Mouse (Mus musculus): ENCODE measurements at regions not wholly inside any gene's neighbourhood (a gene's known extent, or its start where the extent isn't known, plus 50 kb on each side); places are given as distances from the start of the nearest gene placed in this dataset.
A peak's percentile ranks its signal among the peaks of the same experiment; 100 is the strongest.

DNA sequence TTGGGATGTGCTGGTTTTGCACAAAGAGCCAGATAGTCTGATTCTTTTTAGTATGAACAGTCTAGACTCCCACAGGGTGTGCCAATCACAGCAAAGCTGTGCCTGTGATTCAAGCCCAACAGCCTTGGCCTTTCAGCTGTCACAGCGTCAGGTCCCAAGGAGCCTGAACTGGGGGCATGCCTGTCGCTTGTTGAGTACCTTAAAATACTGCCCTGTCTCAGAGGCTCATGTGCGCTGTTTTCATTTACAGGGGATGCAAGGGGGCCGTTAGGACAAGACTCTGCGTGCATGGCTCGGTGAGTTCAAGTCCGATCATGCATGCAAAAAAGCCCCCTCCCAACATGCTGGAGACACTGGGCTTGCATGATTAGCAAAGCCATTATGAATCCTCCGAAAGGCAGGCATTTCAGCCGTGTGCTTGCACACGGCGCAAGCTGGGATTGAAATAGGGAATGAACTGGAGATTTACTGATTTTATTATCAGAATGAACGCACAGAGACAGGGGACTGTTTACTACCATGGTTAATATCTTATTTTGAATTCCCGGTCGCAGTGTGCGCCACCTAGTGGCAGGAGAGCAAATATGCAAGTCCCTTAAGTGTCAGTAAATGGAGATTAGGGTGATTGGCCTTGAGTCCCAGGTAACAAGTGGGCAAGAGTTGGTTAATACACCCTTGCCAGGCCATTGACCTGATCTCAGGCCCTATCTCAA, 332.8 kb upstream of the Camk1g start:
- Histone ChIP-seq H3K9ac (no peak overlapping the region), H3K27me3 (replicated peaks) (no peaks in the 10 kb centered on the region), H3K4me1 (replicated peaks) (0 out of 2 replicates have a peak, but pooled peaks cover 3% of the 10 kb centered on the region), H3K9me3 (no peaks in the 10 kb centered on the region), H3K27ac (no peak overlapping the region), H3K4me3 (replicated peaks) (no peak overlapping the region), H3K36me3 (no peaks in the 10 kb centered on the region), H3K4me2 (replicated peaks) (peak overlapping the region; percentile 27)
- peak; percentile 34; the same call in 1 of the 2 replicates for ATAC-seq
- 31% methylated on average over 15 of the region's 15 CpGs for WGBS

DNA sequence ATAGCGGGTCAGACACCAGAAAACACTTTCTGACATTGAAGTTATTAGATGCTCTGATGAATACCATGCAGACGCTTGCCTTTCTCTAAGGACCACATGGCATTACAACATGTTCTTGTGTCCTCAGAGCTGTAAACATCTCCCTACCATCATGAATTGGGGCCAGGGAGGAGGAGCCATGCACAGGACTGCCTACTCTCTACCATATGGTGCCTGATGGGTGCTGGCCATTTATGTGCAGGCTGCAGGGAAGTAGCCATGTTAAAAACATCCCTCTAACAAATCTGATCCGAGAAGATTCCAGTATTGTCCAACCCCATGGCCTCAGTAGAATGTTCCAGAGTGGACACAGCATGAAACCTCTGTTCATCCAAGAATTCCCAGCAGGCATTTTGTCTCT, 330.1 kb upstream of the Camk1g start:
- no peak overlapping the region for H3K27ac ChIP-seq
- H3K9me3 ChIP-seq: no peaks in the 10 kb centered on the region
- no peak overlapping the region for H3K4me2 ChIP-seq (replicated peaks)
- no peak for ATAC-seq
- H3K27me3 ChIP-seq (replicated peaks): no peaks in the 10 kb centered on the region
- H3K9ac ChIP-seq: no peak overlapping the region
- no peaks in the 10 kb centered on the region for H3K36me3 ChIP-seq
- no peak overlapping the region for H3K4me3 ChIP-seq (replicated peaks)
- 74% methylated on average over 3 of the region's 3 CpGs for WGBS
- 0 out of 2 replicates have a peak, but pooled peaks cover 3% of the 10 kb centered on the region for H3K4me1 ChIP-seq (replicated peaks)

DNA sequence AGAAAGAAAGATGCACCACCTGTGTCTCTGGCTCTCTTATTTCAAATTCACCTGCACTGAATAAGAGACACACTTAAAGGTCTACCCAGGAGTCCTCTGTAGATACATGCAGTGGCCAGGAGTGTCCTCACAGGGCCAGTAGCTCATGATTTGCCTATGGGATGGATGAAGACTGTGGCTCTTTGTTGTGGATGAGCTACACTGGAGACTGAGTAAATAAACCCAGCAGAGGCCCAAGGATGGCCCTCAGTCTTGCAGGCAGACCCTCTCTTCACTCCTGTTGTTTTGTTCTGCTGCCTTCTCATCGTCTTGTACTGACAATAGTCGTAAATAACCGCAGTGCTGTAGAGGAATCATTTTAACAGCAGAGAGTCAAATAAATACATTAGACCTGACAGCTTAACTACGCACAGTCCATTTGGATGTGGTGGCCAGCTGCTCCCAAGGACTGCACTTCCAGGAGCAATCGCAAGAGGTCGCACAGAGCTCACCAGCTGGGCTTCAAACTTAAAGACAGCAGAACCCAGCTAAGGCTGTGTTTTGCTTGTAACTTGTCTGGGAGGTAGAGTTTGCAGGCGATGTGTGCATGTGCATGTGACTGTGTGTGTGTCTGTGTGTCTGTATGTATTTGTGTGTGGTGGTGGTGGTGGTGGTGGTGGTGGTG, 328.6 kb upstream of the Camk1g start:
- Histone ChIP-seq H3K9me3 (no peaks in the 10 kb centered on the region), H3K27me3 (replicated peaks) (no peaks in the 10 kb centered on the region), H3K36me3 (no peaks in the 10 kb centered on the region), H3K4me1 (replicated peaks) (0 out of 2 replicates have a peak, but pooled peaks cover 3% of the 10 kb centered on the region), H3K27ac (no peak overlapping the region), H3K4me2 (replicated peaks) (no peak overlapping the region), H3K9ac (no peak overlapping the region), H3K4me3 (replicated peaks) (no peak overlapping the region)
- ATAC-seq: peak; percentile 65
- 5% methylated on average over 7 of the region's 7 CpGs for WGBS

DNA sequence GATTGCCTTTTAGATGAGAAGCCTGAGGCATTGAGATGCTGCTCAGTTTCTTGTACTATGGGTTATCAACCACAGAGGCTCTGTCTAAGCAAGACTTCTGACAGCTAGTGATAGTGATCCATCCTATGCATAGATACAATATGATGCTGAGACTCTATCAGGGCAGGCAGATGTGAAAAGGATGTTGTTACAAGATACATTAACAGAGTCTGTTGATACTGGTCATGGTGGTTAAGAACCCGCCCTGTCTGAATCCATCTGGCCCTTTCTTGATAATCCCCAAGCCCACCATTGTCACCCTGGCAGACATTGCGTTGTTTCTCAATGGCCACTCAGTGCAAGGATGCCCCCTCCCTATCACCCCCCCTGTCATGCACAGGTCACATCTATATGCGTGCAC, 327.8 kb upstream of the Camk1g start:
- no peak overlapping the region for H3K4me2 ChIP-seq (replicated peaks)
- no peak overlapping the region for H3K27ac ChIP-seq
- 88% methylated on average over 3 of the region's 3 CpGs for WGBS
- no peaks in the 10 kb centered on the region for H3K9me3 ChIP-seq
- no peaks in the 10 kb centered on the region for H3K27me3 ChIP-seq (replicated peaks)
- no peak for ATAC-seq
- no peaks in the 10 kb centered on the region for H3K36me3 ChIP-seq
- no peak overlapping the region for H3K9ac ChIP-seq
- H3K4me1 ChIP-seq (replicated peaks): 0 out of 2 replicates have a peak, but pooled peaks cover 5% of the 10 kb centered on the region
- no peak overlapping the region for H3K4me3 ChIP-seq (replicated peaks)

DNA sequence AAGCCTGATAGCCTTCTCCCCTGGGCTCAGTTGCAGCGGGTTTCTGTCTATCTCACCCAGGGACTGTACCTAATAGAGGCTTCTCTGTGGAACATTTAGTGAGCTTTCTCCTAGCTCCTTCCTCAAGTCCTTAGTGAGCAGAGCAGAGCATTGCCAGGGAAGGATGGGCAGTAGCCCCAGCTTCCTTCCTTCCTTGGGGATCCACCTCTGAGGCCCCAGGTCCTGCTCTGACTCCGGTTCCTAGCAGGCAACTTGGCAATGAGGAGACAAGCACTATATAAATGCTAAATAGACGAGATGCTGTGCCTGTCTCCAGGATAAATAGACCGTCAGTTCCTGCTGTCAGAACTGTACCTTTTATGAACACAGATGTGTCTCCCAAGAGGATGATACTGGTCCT, 326.9 kb upstream of the Camk1g start:
- WGBS: 57% methylated on average over 4 of the region's 4 CpGs
- no peak for ATAC-seq
- H3K36me3 ChIP-seq: no peaks in the 10 kb centered on the region
- no peak overlapping the region for H3K4me2 ChIP-seq (replicated peaks)
- H3K9ac ChIP-seq: no peak overlapping the region
- no peak overlapping the region for H3K4me3 ChIP-seq (replicated peaks)
- 0 out of 2 replicates have a peak, but pooled peaks cover 5% of the 10 kb centered on the region for H3K4me1 ChIP-seq (replicated peaks)
- no peaks in the 10 kb centered on the region for H3K9me3 ChIP-seq
- no peak overlapping the region for H3K27ac ChIP-seq
- H3K27me3 ChIP-seq (replicated peaks): no peaks in the 10 kb centered on the region

DNA sequence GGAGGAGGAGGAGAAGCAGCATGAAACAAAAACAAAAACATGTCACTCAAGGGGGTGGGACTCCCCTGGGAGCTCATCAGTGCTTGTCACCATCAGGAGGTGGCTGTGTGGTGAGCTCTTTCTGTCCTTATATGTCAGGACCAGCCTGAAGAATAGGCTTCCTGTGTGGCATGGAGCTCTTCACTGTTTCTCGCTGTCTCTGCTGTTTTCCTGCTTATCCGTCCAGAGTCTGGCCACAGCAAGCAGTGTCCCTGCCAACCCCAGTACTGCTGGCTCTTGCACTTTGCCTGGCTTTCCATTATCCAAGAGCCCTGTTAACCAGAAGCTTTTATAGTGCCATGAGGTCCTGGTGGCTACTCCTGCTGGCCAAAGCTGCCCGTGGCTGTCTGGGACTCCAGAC, 322.9 kb upstream of the Camk1g start:
- Histone ChIP-seq H3K27me3 (replicated peaks) (no peaks in the 10 kb centered on the region), H3K4me1 (replicated peaks) (0 out of 2 replicates have a peak, but pooled peaks cover 2% of the 10 kb centered on the region), H3K36me3 (no peaks in the 10 kb centered on the region), H3K27ac (no peak overlapping the region), H3K4me2 (replicated peaks) (no peak overlapping the region), H3K9me3 (no peaks in the 10 kb centered on the region), H3K4me3 (replicated peaks) (no peak overlapping the region), H3K9ac (no peak overlapping the region)
- ATAC-seq: no peak
- 42% methylated on average over 3 of the region's 3 CpGs for WGBS

DNA sequence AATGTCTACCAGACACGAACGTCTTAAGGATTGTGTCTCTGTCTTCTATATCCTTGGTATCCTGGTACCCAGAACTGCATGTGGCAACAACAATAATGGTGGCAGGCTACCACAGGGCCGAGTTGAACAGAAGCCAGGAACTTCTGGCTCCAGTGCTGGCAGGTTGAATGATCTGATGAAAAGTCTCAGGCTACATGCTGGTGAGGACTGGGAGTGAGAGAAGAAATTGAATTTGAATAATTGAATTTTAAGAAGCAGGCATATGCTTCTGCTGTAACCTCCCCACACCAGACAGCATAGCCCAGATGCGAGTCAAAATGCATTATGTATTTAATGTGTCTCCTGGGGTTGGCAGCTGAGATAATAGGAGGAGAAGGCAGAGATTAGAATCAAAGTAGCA, 319.5 kb upstream of the Camk1g start:
- Histone ChIP-seq H3K4me1 (replicated peaks) (0 out of 2 replicates have a peak, but pooled peaks cover 2% of the 10 kb centered on the region), H3K27me3 (replicated peaks) (no peaks in the 10 kb centered on the region), H3K4me2 (replicated peaks) (no peak overlapping the region), H3K9me3 (no peaks in the 10 kb centered on the region), H3K36me3 (no peaks in the 10 kb centered on the region), H3K9ac (no peak overlapping the region), H3K4me3 (replicated peaks) (no peak overlapping the region), H3K27ac (no peak overlapping the region)
- ATAC-seq: no peak
- WGBS: 75% methylated on average over 4 of the region's 4 CpGs

DNA sequence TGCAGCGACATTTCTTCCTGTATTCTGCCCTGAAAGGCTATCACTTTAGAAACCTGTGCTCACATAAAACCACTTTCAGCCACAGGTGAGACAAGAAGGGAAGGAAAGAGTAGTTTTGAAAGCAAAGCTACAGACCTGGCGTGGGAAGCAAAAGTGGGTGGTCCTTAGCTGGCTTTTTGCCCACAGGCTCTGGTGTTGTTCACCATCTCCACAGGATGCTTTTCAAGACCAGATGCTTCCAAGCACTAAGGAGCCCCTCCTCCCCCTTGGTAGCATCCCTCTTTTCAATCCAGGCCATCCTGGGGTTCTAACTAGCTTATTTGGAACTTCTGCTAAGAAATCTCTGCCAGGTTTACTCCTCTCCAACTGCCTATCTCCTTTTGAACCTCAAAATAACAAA, 312.8 kb upstream of the Camk1g start:
- no peaks in the 10 kb centered on the region for H3K9me3 ChIP-seq
- H3K27ac ChIP-seq: no peak overlapping the region
- WGBS: 49% methylated on average over 2 of the region's 2 CpGs
- no peaks in the 10 kb centered on the region for H3K36me3 ChIP-seq
- no peak for ATAC-seq
- H3K27me3 ChIP-seq (replicated peaks): no peaks in the 10 kb centered on the region
- H3K9ac ChIP-seq: no peak overlapping the region
- no peaks in the 10 kb centered on the region for H3K4me1 ChIP-seq (replicated peaks)
- H3K4me2 ChIP-seq (replicated peaks): no peak overlapping the region
- H3K4me3 ChIP-seq (replicated peaks): no peak overlapping the region

DNA sequence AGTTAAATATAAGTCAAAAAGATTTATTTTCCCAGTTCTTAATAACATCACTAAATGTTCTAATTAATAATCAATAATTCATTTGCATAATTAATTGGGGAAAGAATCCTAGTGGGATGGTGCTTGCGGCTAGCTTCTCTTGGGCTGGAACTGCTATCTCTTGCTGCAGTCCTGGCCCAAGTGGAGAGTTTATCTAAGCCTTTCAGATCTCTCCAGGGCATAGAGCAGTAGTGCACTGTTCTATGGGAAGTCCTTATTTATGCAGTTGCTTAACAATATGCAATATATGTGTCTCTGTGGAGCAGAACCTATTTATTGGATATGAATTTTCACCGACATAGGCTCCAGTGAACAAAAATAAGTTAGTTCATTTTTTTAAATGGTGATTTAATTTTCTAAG, 308.4 kb upstream of the Camk1g start:
- 88% methylated on average over 2 of the region's 2 CpGs for WGBS
- H3K9me3 ChIP-seq: no peaks in the 10 kb centered on the region

DNA sequence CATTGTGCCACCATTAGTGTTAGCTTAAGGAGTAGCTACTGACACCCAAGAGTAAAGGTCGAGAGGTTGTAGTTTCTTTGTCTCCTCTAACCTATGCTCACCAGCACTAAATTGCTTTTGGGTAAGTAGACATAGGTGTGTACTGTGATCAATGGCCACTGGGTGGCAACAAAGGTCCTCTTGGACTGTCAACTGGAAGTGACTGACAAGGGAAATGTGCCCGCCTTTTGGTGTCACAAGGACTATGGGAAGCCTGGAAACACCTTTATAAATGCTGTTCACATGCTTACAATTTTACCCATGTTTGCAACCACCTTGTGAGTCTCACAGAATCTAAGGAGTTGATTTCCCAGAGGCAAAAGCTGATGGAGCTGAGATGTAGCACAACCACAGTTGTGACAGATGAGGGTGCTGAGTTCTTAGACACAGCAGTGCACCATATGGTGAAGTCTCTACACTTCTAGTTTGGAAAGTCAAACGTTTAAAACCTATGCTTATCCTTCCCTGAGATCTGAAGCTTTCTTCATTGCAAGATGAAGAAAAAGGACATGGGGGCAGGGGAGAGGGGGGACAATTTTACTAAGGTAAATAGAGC, 303.2 kb upstream of the Camk1g start:
- H3K27me3 ChIP-seq (replicated peaks): no peaks in the 10 kb centered on the region
- WGBS: 44% methylated on average over 3 of the region's 3 CpGs

More for the DNA sequence above, 308.4 kb upstream of the Camk1g start:
- no peak for ATAC-seq
- Histone ChIP-seq H3K27me3 (replicated peaks) (no peaks in the 10 kb centered on the region), H3K36me3 (no peaks in the 10 kb centered on the region), H3K27ac (no peak overlapping the region), H3K4me3 (replicated peaks) (no peak overlapping the region), H3K9ac (no peak overlapping the region), H3K4me1 (replicated peaks) (no peaks in the 10 kb centered on the region), H3K4me2 (replicated peaks) (no peak overlapping the region)

DNA sequence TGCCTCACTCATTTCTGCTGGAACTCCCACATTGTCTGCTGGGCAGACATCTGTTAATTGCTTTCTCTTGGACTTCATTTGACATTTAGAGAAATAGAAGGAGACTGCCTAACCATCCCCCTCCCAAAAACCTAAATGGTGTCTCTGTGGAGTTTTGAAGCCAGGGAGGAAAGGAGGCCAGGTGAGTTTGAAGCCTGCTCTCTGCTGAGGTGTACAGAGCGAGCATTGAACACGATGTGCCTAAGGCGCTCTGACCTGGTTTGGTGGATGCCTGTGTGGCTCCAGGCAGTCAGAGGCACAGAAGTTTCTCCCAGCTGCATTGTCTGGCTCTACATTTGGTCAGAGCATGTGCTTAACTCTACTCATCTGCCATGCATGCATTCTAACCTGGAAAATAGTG, 302.6 kb upstream of the Camk1g start:
- Histone ChIP-seq H3K4me1 (replicated peaks) (no peaks in the 10 kb centered on the region), H3K36me3 (no peaks in the 10 kb centered on the region), H3K27me3 (replicated peaks) (no peaks in the 10 kb centered on the region), H3K9ac (no peak overlapping the region), H3K4me2 (replicated peaks) (no peak overlapping the region), H3K4me3 (replicated peaks) (no peak overlapping the region), H3K27ac (no peak overlapping the region), H3K9me3 (no peaks in the 10 kb centered on the region)
- ATAC-seq: no peak
- WGBS: 73% methylated on average over 3 of the region's 3 CpGs

More for the DNA sequence above, 303.2 kb upstream of the Camk1g start:
- H3K4me1 ChIP-seq (replicated peaks): no peaks in the 10 kb centered on the region
- H3K9me3 ChIP-seq: no peaks in the 10 kb centered on the region
- H3K9ac ChIP-seq: no peak overlapping the region
- peak; percentile 56; the same call in 1 of the 2 replicates for ATAC-seq
- no peak overlapping the region for H3K27ac ChIP-seq
- H3K4me3 ChIP-seq (replicated peaks): no peak overlapping the region
- H3K4me2 ChIP-seq (replicated peaks): no peak overlapping the region
- no peaks in the 10 kb centered on the region for H3K36me3 ChIP-seq

DNA sequence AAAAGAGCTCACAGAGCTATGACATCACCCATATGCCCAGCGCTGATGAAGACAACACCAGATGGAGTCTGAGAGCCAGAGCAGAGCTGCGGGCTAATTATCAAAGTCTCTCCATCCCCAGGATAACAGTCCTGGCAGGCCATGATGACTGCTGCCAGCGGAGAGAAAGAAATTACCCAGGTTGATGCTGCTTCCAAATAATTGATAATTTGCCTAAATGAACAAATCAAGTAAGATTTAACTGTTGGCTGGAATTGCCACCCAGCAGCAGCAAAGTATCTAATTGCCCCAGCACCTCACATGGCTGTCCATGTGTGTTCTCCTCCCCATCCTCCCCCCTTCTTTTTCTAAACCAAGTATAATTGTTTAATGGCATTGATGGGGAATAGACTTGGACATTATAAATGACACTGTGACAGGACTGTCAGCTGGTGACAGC, 301.7 kb upstream of the Camk1g start:
- no peaks in the 10 kb centered on the region for H3K9me3 ChIP-seq
- H3K36me3 ChIP-seq: no peaks in the 10 kb centered on the region
- H3K4me1 ChIP-seq (replicated peaks): no peaks in the 10 kb centered on the region
- no peak overlapping the region for H3K4me3 ChIP-seq (replicated peaks)
- no peak for ATAC-seq
- no peak overlapping the region for H3K27ac ChIP-seq
- H3K4me2 ChIP-seq (replicated peaks): no peak overlapping the region
- WGBS: 68% methylated on average over 3 of the region's 3 CpGs
- no peak overlapping the region for H3K9ac ChIP-seq
- H3K27me3 ChIP-seq (replicated peaks): no peaks in the 10 kb centered on the region
